Mouse (Mus musculus): ENCODE measurements around the gene Fcgr4. TPM values are rescaled to one million over a fixed set of nuclear protein-coding genes. Genes with fewer than 3 reads are reported as not detected.

Gene Fcgr4
- polyA plus RNA-seq, 1 experiment: 1.5 TPM

DNA sequence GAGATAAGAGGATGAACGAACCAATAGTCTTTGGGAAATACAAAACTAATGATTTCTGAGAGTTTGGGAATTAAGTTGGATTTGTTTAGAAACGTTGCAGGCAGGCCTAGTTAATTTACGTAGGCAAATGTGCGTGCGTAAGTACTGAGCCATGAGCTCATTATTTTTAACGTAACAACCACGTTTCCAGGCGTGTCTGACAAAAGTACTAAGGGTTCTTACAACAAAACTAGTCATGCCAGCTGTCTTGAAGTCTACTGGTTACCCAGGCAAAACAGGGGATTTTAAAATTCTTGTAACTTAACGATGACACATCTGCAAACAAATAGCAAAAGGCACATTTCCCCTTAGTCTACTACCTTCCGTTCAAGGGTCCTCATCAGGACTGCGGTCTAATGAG, 15.5 kb downstream of the Fcgr4 start:
- TF ChIP-seq CTCF (IDR thresholded peaks at IDR 0.05; ENCODE audit: borderline replicate concordance, control insufficient read depth, extremely low read depth, insufficient read depth, low read length, poor library complexity) (no peak), POLR2A (IDR thresholded peaks at IDR 0.05; ENCODE audit: control insufficient read depth, extremely low read depth, insufficient read depth, low read length, poor library complexity) (no peak)
- Histone ChIP-seq H3K4me3 (ENCODE audit: control insufficient read depth, insufficient read depth, low read length) (no peak overlapping the region), H3K27me3 (ENCODE audit: control insufficient read depth, insufficient read depth, low read length) (peaks cover 3% of the 10 kb centered on the region), H3K36me3 (ENCODE audit: control insufficient read depth, insufficient read depth, low read length) (no peaks in the 10 kb centered on the region), H3K27ac (ENCODE audit: control insufficient read depth, insufficient read depth, low read length) (no peak overlapping the region), H3K4me1 (replicated peaks; ENCODE audit: control insufficient read depth, insufficient read depth, low read length) (peaks cover 21% of the 10 kb centered on the region)
- DNase-seq: no peak
- 31% methylated on average over 11 of the region's 11 CpGs for WGBS

DNA sequence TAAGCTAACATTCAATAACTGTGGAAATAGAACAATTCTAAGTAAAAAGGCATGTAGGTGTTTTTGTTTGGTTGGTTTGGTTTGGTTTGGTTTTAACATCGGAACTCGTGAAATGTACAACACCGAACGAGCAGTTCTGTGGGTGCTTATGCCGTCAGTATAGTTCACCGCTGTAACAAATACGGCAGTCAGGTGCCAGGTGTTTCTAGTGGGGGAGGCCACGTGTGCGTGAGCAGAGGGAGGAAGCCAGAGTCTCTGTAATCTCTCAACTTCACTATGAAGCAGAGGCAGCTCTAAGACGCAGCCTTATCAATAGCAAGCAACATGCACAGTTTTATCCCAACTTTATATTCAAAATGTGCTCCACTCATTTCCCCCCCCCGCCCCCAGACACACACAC, 16.9 kb downstream of the Fcgr4 start:
- 66% methylated on average over 11 of the region's 11 CpGs for WGBS
- H3K36me3 ChIP-seq (ENCODE audit: control insufficient read depth, insufficient read depth, low read length): no peaks in the 10 kb centered on the region
- H3K27ac ChIP-seq (ENCODE audit: control insufficient read depth, insufficient read depth, low read length): no peak overlapping the region
- H3K4me1 ChIP-seq (replicated peaks; ENCODE audit: control insufficient read depth, insufficient read depth, low read length): peaks cover 21% of the 10 kb centered on the region
- TF ChIP-seq CTCF (IDR thresholded peaks at IDR 0.05; ENCODE audit: borderline replicate concordance, control insufficient read depth, extremely low read depth, insufficient read depth, low read length, poor library complexity) (no peak), POLR2A (IDR thresholded peaks at IDR 0.05; ENCODE audit: control insufficient read depth, extremely low read depth, insufficient read depth, low read length, poor library complexity) (no peak)
- H3K27me3 ChIP-seq (ENCODE audit: control insufficient read depth, insufficient read depth, low read length): peaks cover 3% of the 10 kb centered on the region
- DNase-seq: no peak
- H3K4me3 ChIP-seq (ENCODE audit: control insufficient read depth, insufficient read depth, low read length): no peak overlapping the region

DNA sequence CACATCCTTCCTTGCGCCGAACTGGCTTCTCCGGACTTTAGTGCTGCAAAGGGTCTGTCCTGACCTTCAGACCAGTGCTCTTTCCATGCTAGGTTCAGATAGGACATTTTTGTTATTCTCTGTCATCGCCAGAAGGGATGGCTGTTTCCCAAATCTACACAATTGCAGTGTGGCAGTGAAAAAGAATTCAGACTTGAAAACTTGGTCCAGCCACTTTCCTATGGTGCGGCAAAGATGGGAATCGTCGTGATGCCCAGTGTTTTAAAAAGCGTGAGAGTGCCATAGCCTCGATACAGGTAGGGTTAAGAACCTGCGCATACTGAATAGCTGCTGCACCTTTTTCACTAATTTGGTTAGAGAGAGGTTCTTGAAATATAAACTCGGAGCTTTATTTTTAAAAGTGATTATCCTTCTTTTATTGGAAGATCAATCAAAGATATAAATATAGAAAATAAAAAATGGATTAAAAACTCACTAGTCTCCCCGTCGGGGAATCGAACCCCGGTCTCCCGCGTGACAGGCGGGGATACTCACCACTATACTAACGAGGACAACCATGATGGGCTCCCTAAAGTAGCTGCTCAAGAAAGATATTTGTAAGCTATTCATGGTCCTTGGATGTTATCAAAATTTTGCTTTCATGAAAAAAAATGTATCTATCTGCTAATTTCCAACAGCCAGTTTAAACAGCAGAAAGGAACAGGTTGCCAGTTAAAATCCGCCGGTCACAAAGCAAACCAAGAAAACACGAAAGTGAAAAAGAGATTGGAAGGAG, 18.0 kb downstream of the Fcgr4 start:
- Histone ChIP-seq H3K36me3 (ENCODE audit: control insufficient read depth, insufficient read depth, low read length) (no peaks in the 10 kb centered on the region), H3K27me3 (ENCODE audit: control insufficient read depth, insufficient read depth, low read length) (peaks cover 3% of the 10 kb centered on the region), H3K4me1 (replicated peaks; ENCODE audit: control insufficient read depth, insufficient read depth, low read length) (peaks cover 21% of the 10 kb centered on the region), H3K4me3 (ENCODE audit: control insufficient read depth, insufficient read depth, low read length) (no peak overlapping the region), H3K27ac (ENCODE audit: control insufficient read depth, insufficient read depth, low read length) (no peak overlapping the region)
- peak; percentile 73 for DNase-seq
- 7% methylated on average over 22 of the region's 22 CpGs for WGBS
- TF ChIP-seq CTCF (IDR thresholded peaks at IDR 0.05; ENCODE audit: borderline replicate concordance, control insufficient read depth, extremely low read depth, insufficient read depth, low read length, poor library complexity): no peak
- TF ChIP-seq POLR2A (IDR thresholded peaks at IDR 0.05; ENCODE audit: control insufficient read depth, extremely low read depth, insufficient read depth, low read length, poor library complexity): no peak

DNA sequence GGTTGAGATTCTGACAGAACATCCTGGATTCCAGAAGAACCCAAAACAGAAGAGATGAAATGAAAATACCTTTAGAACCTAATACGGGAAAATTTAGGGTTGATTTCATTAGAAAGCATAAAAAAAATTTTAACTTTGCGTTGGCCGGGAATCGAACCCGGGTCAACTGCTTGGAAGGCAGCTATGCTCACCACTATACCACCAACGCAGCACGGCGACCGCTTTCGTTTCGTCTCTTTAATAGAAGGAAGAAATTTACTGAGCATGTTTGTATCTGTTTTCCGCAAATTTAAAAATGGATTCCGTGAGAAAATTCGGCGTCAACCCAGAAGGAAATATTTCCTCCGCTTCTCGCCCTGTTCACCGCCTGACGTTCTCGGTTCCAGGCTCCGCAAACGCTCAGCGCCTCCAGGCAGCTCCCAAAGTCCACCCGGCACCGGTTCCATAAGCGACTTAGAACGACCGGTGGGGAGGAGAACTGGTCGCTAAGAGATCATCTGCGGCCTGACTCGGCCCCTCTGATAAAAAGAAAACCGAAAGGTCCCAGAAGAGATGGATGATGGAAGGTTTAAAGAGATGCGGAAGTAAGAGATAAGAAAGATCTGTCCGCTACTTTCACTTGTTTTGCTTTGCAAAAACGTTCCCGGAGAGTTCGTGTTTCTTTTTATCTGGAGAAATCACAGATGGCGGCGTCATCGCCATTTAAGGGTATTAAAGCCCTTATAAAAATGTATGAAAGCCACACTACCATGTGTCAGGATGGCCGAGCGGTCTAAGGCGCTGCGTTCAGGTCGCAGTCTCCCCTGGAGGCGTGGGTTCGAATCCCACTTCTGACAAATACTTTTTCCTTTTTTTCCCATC, 19.4 kb downstream of the Fcgr4 start:
- peak; percentile 70 for DNase-seq
- Histone ChIP-seq H3K27me3 (ENCODE audit: control insufficient read depth, insufficient read depth, low read length) (peaks cover 3% of the 10 kb centered on the region), H3K36me3 (ENCODE audit: control insufficient read depth, insufficient read depth, low read length) (no peaks in the 10 kb centered on the region), H3K27ac (ENCODE audit: control insufficient read depth, insufficient read depth, low read length) (peak overlapping the region; percentile 62), H3K4me1 (replicated peaks; ENCODE audit: control insufficient read depth, insufficient read depth, low read length) (peaks cover 15% of the 10 kb centered on the region), H3K4me3 (ENCODE audit: control insufficient read depth, insufficient read depth, low read length) (peak overlapping the region; percentile 93)
- WGBS: under 1% methylated on average over 47 of the region's 47 CpGs
- no peak for TF ChIP-seq CTCF (IDR thresholded peaks at IDR 0.05; ENCODE audit: borderline replicate concordance, control insufficient read depth, extremely low read depth, insufficient read depth, low read length, poor library complexity)
- no peak for TF ChIP-seq POLR2A (IDR thresholded peaks at IDR 0.05; ENCODE audit: control insufficient read depth, extremely low read depth, insufficient read depth, low read length, poor library complexity)

DNA sequence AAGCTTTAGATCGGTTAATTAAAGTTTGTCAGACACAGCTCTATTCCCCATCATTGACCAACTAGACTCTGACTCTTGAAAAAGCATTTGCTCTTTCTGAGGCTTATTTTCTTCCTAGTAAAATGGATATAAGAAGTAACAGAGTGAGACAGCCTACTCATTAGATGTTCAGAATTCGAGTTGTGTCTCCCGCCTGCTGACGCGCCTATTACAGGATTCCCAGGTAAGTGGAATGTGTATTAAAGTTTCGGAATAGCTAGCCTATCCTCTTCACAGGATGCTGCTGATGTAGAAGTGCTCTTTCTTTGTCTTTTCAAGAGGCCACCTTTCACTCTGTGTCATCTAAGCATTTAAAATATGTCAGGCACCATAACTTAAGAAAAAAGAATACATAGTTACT, 20.4 kb downstream of the Fcgr4 start:
- DNase-seq: no peak
- H3K36me3 ChIP-seq (ENCODE audit: control insufficient read depth, insufficient read depth, low read length): no peaks in the 10 kb centered on the region
- WGBS: 90% methylated on average over 6 of the region's 6 CpGs
- peaks cover 3% of the 10 kb centered on the region for H3K27me3 ChIP-seq (ENCODE audit: control insufficient read depth, insufficient read depth, low read length)
- H3K4me3 ChIP-seq (ENCODE audit: control insufficient read depth, insufficient read depth, low read length): no peak overlapping the region
- no peak overlapping the region for H3K27ac ChIP-seq (ENCODE audit: control insufficient read depth, insufficient read depth, low read length)
- peaks cover 10% of the 10 kb centered on the region for H3K4me1 ChIP-seq (replicated peaks; ENCODE audit: control insufficient read depth, insufficient read depth, low read length)
- no peak for TF ChIP-seq CTCF (IDR thresholded peaks at IDR 0.05; ENCODE audit: borderline replicate concordance, control insufficient read depth, extremely low read depth, insufficient read depth, low read length, poor library complexity)
- no peak for TF ChIP-seq POLR2A (IDR thresholded peaks at IDR 0.05; ENCODE audit: control insufficient read depth, extremely low read depth, insufficient read depth, low read length, poor library complexity)

DNA sequence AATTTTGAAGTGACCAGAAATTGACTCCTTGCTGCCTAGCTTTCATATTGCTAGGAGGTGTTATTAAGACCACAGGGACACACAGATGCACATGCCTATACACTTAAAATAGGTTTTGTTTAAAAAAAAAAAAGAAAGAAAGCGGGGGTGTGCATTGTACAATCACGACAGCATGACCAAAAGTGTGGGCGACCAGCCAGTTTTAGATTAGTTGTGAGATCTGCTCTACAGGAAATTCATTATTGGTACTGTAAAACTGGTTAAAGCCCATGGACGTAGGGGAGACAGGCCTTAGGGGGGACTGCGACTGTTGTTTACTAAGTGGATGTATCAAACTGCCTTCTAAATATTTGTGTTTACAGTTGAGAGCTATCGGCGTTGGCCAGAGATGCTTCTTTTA, 21.2 kb downstream of the Fcgr4 start:
- TF ChIP-seq POLR2A (IDR thresholded peaks at IDR 0.05; ENCODE audit: control insufficient read depth, extremely low read depth, insufficient read depth, low read length, poor library complexity) (no peak), CTCF (IDR thresholded peaks at IDR 0.05; ENCODE audit: borderline replicate concordance, control insufficient read depth, extremely low read depth, insufficient read depth, low read length, poor library complexity) (no peak)
- 97% methylated on average over 7 of the region's 7 CpGs for WGBS
- Histone ChIP-seq H3K27me3 (ENCODE audit: control insufficient read depth, insufficient read depth, low read length) (no peaks in the 10 kb centered on the region; the same call in 1 of the 2 replicates), H3K4me1 (replicated peaks; ENCODE audit: control insufficient read depth, insufficient read depth, low read length) (peaks cover 8% of the 10 kb centered on the region), H3K4me3 (ENCODE audit: control insufficient read depth, insufficient read depth, low read length) (no peak overlapping the region), H3K27ac (ENCODE audit: control insufficient read depth, insufficient read depth, low read length) (no peak overlapping the region), H3K36me3 (ENCODE audit: control insufficient read depth, insufficient read depth, low read length) (no peaks in the 10 kb centered on the region)
- DNase-seq: no peak

Data from thymus, adult 2 months (tissue).